ENCODE assay signal across 23 mouse cellular contexts in the genomic region with DNA sequence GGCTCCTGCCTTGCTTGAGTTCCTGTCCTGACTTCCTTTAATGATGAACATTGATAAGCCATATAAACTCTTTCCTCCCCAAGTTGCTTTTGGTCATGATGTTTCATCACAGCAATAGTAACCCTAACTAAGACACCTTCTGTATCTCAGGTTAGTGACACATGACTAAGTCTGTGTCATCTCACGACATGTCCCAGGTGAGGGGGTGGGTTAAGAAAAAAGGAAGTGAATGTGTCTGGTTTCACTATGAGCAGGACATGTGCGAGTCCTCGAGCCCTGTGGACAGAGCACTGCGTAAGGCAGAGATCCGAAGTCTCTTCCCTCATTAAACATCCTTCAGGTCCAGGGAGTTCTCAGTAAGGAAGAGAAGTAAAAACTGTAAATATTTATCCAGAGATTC.
A peak's percentile ranks its signal among the peaks of the same experiment; 100 is the strongest.
DNase-seq lines count a peak whose midpoint lies in the region; ATAC-seq lines count a peak whose summit lies in the region.
"Had no signal": no experiment of that assay in that cellular context is flagged by ENCODE, and none has a peak within 500 bp of the region (broad histone marks: within the 10 kb centered on the region; RNA-seq: fewer than 3 reads in every experiment).

No protein-coding gene starts in this region.

- peak; percentile 67 to 79 for DNase-seq in B cell, adult 2 months
- peak; percentile 66 for DNase-seq in CD4-positive, CD25-positive, alpha-beta regulatory T cell, adult 2 months (ENCODE audit: low read depth, low spot score)
- DNase-seq in cerebellum, postnatal 14 days, result no peak
- DNase-seq in kidney, postnatal 36 days, result no peak
- DNase-seq in kidney, postnatal 10 days, result no peak
- DNase-seq: adrenal gland, adult 8-10 months; cerebellum, adult 9-10 months; gastrocnemius, adult 2 months; gastrocnemius, postnatal 36 days; heart, adult 2 months; heart, postnatal 4 days; kidney, adult 11 months; kidney, postnatal 4 days; layer of hippocampus, postnatal 36 days; liver, embryonic 13.5 days; lung, adult 18-20 months; lung, postnatal 10 days; right cerebral cortex, postnatal 25 days; thymus, postnatal 14 days had no signal

- peak; percentile 66 for ATAC-seq in granulocyte monocyte progenitor cell, adult 5-6 weeks (replicated peaks; ENCODE audit: poor library complexity, severe bottlenecking)
- ATAC-seq in neutrophil, adult 5-6 weeks (ENCODE audit: extremely low read depth, insufficient number of reproducible peaks, low FRiP score, poor library complexity, severe bottlenecking), result peak; percentile 91
- ATAC-seq: forebrain, embryonic 16.5 days; midbrain, embryonic 15.5 days had no signal

Comparison
In these comparisons a context has a peak if more than half of its experiments do, and no peak if none do; other contexts are left out.
1. DNase-seq: peak in B cell, adult 2 months (2 of 2) and CD4-positive, CD25-positive, alpha-beta regulatory T cell, adult 2 months (single experiment); none in cerebellum, postnatal 14 days (0 of 2), kidney, postnatal 36 days (0 of 2) and kidney, postnatal 10 days (single experiment).